Mouse (Mus musculus) testis, adult 2 months (tissue): ENCODE measurements around the gene Tas1r2.

ENCODE experiments used
- CTCF ChIP-seq: fragments of 200-500 bp; IDR thresholded peaks from 2 replicates; pipeline ENCODE4 v1.5.1; 2012; ENCODE audit warnings: low read depth, mild to moderate bottlenecking, inconsistent platforms, low read length, moderate library complexity; ENCODE audit not compliant: control insufficient read depth, insufficient read depth, insufficient replicate concordance
- POLR2A ChIP-seq: fragments of 200-500 bp; IDR thresholded peaks from 2 replicates; pipeline ENCODE4 v1.6.1; 2012; ENCODE audit warnings: low read depth, mild to moderate bottlenecking, inconsistent platforms, low read length, moderate library complexity; ENCODE audit not compliant: control insufficient read depth

DNA sequence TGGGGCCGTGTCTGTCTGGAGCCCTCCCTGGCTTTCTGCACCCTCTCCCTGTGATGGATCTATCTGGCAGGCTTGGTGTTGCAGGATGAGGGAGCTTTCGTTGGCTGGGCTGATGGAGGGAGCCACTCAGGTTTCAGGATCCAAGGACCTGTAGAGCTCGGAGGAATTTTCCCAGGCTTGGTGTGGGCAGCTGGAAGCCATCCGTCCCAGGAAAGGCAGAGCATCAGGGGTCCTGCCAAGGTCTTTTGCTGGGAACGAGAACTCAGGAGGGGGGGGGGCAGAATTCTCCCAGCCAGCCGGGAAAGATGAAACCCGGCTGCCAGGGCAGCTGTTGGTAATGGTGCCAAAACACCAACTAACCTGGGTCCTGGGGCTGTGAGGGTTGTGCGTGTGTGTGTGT is 45.3 kb downstream of the Tas1r2 start:
- no peak for TF ChIP-seq CTCF
- TF ChIP-seq POLR2A = no peak
